Mouse (Mus musculus): ENCODE measurements at regions not wholly inside any gene's neighbourhood (a gene's known extent, or its start where the extent isn't known, plus 50 kb on each side); places are given as distances from the start of the nearest gene placed in this dataset.

- peaks cover 6% of the 10 kb centered on the region; the same call in 1 of the 2 replicates for H3K27me3 ChIP-seq (replicated peaks)
- no peak overlapping the region for H3K4me2 ChIP-seq
- ATAC-seq (ENCODE audit: insufficient number of reproducible peaks, low FRiP score): peak; percentile 61; the same call in 1 of the 2 replicates
- H3K4me3 ChIP-seq: no peak overlapping the region
- 16% methylated on average over 3 of the region's 3 CpGs for WGBS
- 0 out of 2 replicates have a peak, but pooled peaks cover 2% of the 10 kb centered on the region for H3K9me3 ChIP-seq (replicated peaks)
- no peak overlapping the region for H3K9ac ChIP-seq
- H3K4me1 ChIP-seq (replicated peaks): no peaks in the 10 kb centered on the region
- no peak overlapping the region for H3K27ac ChIP-seq (ENCODE audit: poor library complexity, severe bottlenecking)
- no peaks in the 10 kb centered on the region for H3K36me3 ChIP-seq
These were observed 154.1 kb downstream of the Htr1b start for GRCm38 (mm10) chr9:81479534-81479933.

Measured in heart, embryonic 12.5 days (tissue).